Mouse (Mus musculus): ENCODE data around the gene Ccser1.

Ccser1 gene

GRCm38 (mm10) chr6:61432167-61432566 is 252.0 kb downstream of the Ccser1 start:
- no peak for DNase-seq (ENCODE audit: low spot score in 2 of 2)

- no peak for DNase-seq (ENCODE audit: low spot score in 2 of 2)
Measured at GRCm38 (mm10) chr6:61432703-61433102, 252.6 kb downstream of the Ccser1 start.

- DNase-seq (ENCODE audit: low spot score in 2 of 2), result no peak
Measured at GRCm38 (mm10) chr6:61438165-61438564, 258.0 kb downstream of the Ccser1 start.

GRCm38 (mm10) chr6:61471371-61472152 is 291.4 kb downstream of the Ccser1 start:
- DNase-seq (ENCODE audit: low spot score in 2 of 2), result no peak

GRCm38 (mm10) chr6:61485336-61485735 is 305.2 kb downstream of the Ccser1 start:
- DNase-seq (ENCODE audit: low spot score in 2 of 2), result no peak

GRCm38 (mm10) chr6:61491979-61492821 is 312.1 kb downstream of the Ccser1 start:
- DNase-seq (ENCODE audit: low spot score in 2 of 2), result no peak

- DNase-seq (ENCODE audit: low spot score in 2 of 2), result no peak
Measured at GRCm38 (mm10) chr6:61493386-61493785, 313.3 kb downstream of the Ccser1 start.

- no peak for DNase-seq (ENCODE audit: low spot score in 2 of 2)
Measured at GRCm38 (mm10) chr6:61515310-61515709, 335.2 kb downstream of the Ccser1 start.

GRCm38 (mm10) chr6:61521587-61521986 is 341.5 kb downstream of the Ccser1 start:
- no peak for DNase-seq (ENCODE audit: low spot score in 2 of 2)

- DNase-seq (ENCODE audit: low spot score in 2 of 2), result no peak
Measured at GRCm38 (mm10) chr6:61522108-61522507, 342.0 kb downstream of the Ccser1 start.

- no peak for DNase-seq (ENCODE audit: low spot score in 2 of 2)
Measured at GRCm38 (mm10) chr6:61523748-61524493, 343.8 kb downstream of the Ccser1 start.

GRCm38 (mm10) chr6:61540732-61541131 is 360.6 kb downstream of the Ccser1 start:
- DNase-seq (ENCODE audit: low spot score in 2 of 2), result no peak

- DNase-seq (ENCODE audit: low spot score in 2 of 2), result no peak
Measured at GRCm38 (mm10) chr6:61543459-61544044, 363.4 kb downstream of the Ccser1 start.

- no peak for DNase-seq (ENCODE audit: low spot score in 2 of 2)
Measured at GRCm38 (mm10) chr6:61567551-61567950, 387.4 kb downstream of the Ccser1 start.

- no peak for DNase-seq (ENCODE audit: low spot score in 2 of 2)
Measured at GRCm38 (mm10) chr6:61567967-61568366, 387.8 kb downstream of the Ccser1 start.

GRCm38 (mm10) chr6:61581696-61582095 is 401.6 kb downstream of the Ccser1 start:
- no peak for DNase-seq (ENCODE audit: low spot score in 2 of 2)

- DNase-seq (ENCODE audit: low spot score in 2 of 2), result no peak
Measured at GRCm38 (mm10) chr6:61588999-61589398, 408.9 kb downstream of the Ccser1 start.

GRCm38 (mm10) chr6:61601911-61602310 is 421.8 kb downstream of the Ccser1 start:
- no peak for DNase-seq (ENCODE audit: low spot score in 2 of 2)

GRCm38 (mm10) chr6:61614920-61615319 is 434.8 kb downstream of the Ccser1 start:
- DNase-seq (ENCODE audit: low spot score in 2 of 2), result no peak

GRCm38 (mm10) chr6:61621707-61622106 is 441.6 kb downstream of the Ccser1 start:
- DNase-seq (ENCODE audit: low spot score in 2 of 2), result no peak

- DNase-seq (ENCODE audit: low spot score in 2 of 2), result no peak
Measured at GRCm38 (mm10) chr6:61661414-61661813, 481.3 kb downstream of the Ccser1 start.

- DNase-seq (ENCODE audit: low spot score in 2 of 2), result no peak
Measured at GRCm38 (mm10) chr6:61664572-61664971, 484.4 kb downstream of the Ccser1 start.

Measured in natural killer cell, adult 2 months (primary cell).